Mouse (Mus musculus) small intestine, adult 2 months (tissue): ENCODE results near the gene Gm20671.

Source experiments
- CTCF ChIP-seq: fragments of 200-500 bp; IDR thresholded peaks from 2 replicates; pipeline ENCODE4 v1.5.1; 2012; ENCODE audit warnings: low read depth, mild to moderate bottlenecking, control low read depth, inconsistent platforms, low read length, moderate library complexity, mixed read lengths; ENCODE audit not compliant: insufficient replicate concordance, insufficient read length; ENCODE audit errors: extremely low read depth
- POLR2A ChIP-seq: fragments of 200-500 bp; IDR thresholded peaks from 2 replicates; pipeline ENCODE4 v1.6.1; 2012; ENCODE audit warnings: low read depth, mild to moderate bottlenecking, control low read depth, inconsistent platforms, low read length, moderate library complexity

GRCm38 (mm10) chr5:32721316-32721715, 105.6 kb downstream of the Gm20671 start:
- TF ChIP-seq CTCF = no peak
- no peak for TF ChIP-seq POLR2A
